Comparison of ENCODE assay signal across 8 mouse cellular contexts in the genomic region with DNA sequence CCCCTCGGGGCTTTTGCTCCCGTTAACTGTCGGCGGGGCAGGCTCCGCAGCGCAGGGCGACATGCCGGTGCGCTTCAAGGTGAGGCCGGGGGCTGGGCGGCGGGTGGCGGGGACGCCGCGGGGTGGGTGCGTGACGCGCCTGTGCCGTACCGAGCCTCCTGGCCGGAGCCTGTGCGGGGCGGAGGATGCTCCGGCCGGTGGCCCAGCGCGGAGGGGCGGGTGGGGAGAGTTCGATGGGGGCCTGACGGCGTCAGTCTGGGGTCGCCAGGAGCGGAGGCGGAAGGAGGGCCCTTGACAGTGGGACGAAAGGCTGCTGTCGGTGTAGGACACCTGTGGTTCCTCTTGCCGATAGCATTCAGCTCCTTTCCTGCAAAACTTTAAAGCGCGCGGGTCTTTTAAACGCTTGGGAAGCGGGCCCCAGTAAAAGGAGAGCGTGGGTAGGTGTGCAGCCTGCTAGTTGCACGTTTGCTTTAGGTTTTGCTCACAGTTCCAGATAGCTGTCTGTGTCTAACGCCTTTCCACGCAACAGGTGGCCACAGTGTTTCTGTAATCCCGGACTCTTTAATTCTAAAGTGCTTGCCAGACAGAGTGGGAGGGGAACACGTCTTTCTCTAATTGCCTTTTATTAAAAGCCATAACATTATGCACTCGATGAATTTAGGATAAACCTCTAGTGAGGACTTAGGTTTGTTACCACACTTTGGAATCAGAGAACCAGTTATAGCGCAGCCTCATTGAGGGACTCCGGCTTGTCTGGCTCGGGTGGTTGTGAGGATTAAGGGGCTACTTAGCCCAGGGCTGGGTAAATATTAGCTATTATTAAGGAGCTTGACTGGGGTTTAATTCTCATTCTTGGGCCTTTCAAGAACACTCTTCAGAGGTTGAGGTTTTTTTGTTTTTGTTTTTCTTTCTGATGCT. TPM values are rescaled to one million over a fixed set of nuclear protein-coding genes. Genes with fewer than 3 reads are reported as not detected.
A peak's percentile ranks its signal among the peaks of the same experiment; 100 is the strongest.
DNase-seq lines count a peak whose midpoint lies in the region; ATAC-seq lines count a peak whose summit lies in the region.

No protein-coding gene starts in this region.

- whole genome bisulfite sequencing in forebrain, embryonic 11.5 days = 1% methylated on average over 53 of the region's 53 CpGs
- WGBS in midbrain, embryonic 14.5 days = under 1% methylated on average over 52 of the region's 53 CpGs

- no peaks in the 10 kb centered on the region; the same call in 1 of the 2 replicates for H3K4me1 ChIP-seq in forebrain, embryonic 11.5 days (replicated peaks; ENCODE audit: control insufficient read depth, insufficient read depth, low read length)
- H3K4me1 ChIP-seq in midbrain, embryonic 14.5 days (ENCODE audit: control insufficient read depth, insufficient read depth, low read length) = peaks cover 12% of the 10 kb centered on the region

- no peaks in the 10 kb centered on the region; the same call in 1 of the 2 replicates for H3K36me3 ChIP-seq in forebrain, embryonic 11.5 days (ENCODE audit: control insufficient read depth, insufficient read depth, low read length)
- peaks cover 7% of the 10 kb centered on the region; the same call in 1 of the 2 replicates for H3K36me3 ChIP-seq in midbrain, embryonic 14.5 days (ENCODE audit: control insufficient read depth, insufficient read depth, low read length)

- peak overlapping the region; percentile 12; the same call in 1 of the 2 replicates for H3K27ac ChIP-seq in forebrain, embryonic 11.5 days (ENCODE audit: low read depth, low read length)
- H3K27ac ChIP-seq in midbrain, embryonic 14.5 days (replicated peaks; ENCODE audit: low read depth, low read length) = peak overlapping the region; percentile 42; the same call in 1 of the 2 replicates

- peak overlapping the region; percentile 62 for H3K4me2 ChIP-seq in forebrain, embryonic 11.5 days (ENCODE audit: low read depth, low read length, severe bottlenecking)
- peak overlapping the region; percentile 73 for H3K4me2 ChIP-seq in midbrain, embryonic 14.5 days (ENCODE audit: low read length)

- H3K27me3 ChIP-seq in forebrain, embryonic 11.5 days (ENCODE audit: control insufficient read depth, insufficient read depth, low read length) = no peaks in the 10 kb centered on the region
- H3K27me3 ChIP-seq in midbrain, embryonic 14.5 days (ENCODE audit: control insufficient read depth, insufficient read depth, low read length) = no peaks in the 10 kb centered on the region

- no peaks in the 10 kb centered on the region for H3K9me3 ChIP-seq in forebrain, embryonic 11.5 days (ENCODE audit: control insufficient read depth, low read length)
- H3K9me3 ChIP-seq in midbrain, embryonic 14.5 days (ENCODE audit: control insufficient read depth, low read length) = no peaks in the 10 kb centered on the region

- peak overlapping the region; percentile 70 for H3K9ac ChIP-seq in forebrain, embryonic 11.5 days (ENCODE audit: low read length)
- H3K9ac ChIP-seq in midbrain, embryonic 14.5 days (replicated peaks; ENCODE audit: low read length) = peak overlapping the region; percentile 64

- DNase-seq in embryo, embryonic 10.5 days (ENCODE audit: low spot score) = peak; percentile 33
- DNase-seq in embryo, embryonic 11 days = no peak
- peak; percentile 31 for DNase-seq in 3T3-L1 (ENCODE audit: low read depth, low spot score)
- no peak for DNase-seq in forebrain, embryonic 11.5 days (ENCODE audit: low spot score)
- peak; percentile 49 for DNase-seq in layer of hippocampus, adult 9-11 months
- peak; percentile 57 for DNase-seq in midbrain, embryonic 14.5 days
- no peak for DNase-seq in Muller cell, postnatal 12 days (ENCODE audit: inconsistent ontology term)
- no peak for DNase-seq in yolk sac, embryonic 10.5 days (ENCODE audit: low spot score)

- ATAC-seq in forebrain, embryonic 11.5 days (replicated peaks; ENCODE audit: low FRiP score) = peak; percentile 80; the same call in 1 of the 2 replicates
- ATAC-seq in midbrain, embryonic 14.5 days (ENCODE audit: low FRiP score, low TSS enrichment) = peak; percentile 73

- H3K4me3 ChIP-seq in forebrain, embryonic 11.5 days (ENCODE audit: low read depth, low read length) = peak overlapping the region; percentile 80
- H3K4me3 ChIP-seq in midbrain, embryonic 14.5 days (replicated peaks; ENCODE audit: low read depth, low read length) = peak overlapping the region; percentile 86

RNA-seq across cellular contexts. Expression of a gene that starts 0.5 kb away (rescaled TPM):
- 61.8 and 67.1 TPM in 2 replicates for polyA plus RNA-seq in forebrain, embryonic 11.5 days (2014; fragmentation: Nextera tagmentation; extraction: Ambion mirVana)
- 29.6 and 32.3 TPM in 2 replicates for polyA plus RNA-seq in midbrain, embryonic 14.5 days (2014; fragmentation: Nextera tagmentation; extraction: Ambion mirVana)

Comparison
In these comparisons a context has a peak if more than half of its experiments do, and no peak if none do; other contexts are left out.
1. DNase-seq: peak in embryo, embryonic 10.5 days (single experiment), 3T3-L1 (single experiment), layer of hippocampus, adult 9-11 months (single experiment) and midbrain, embryonic 14.5 days (single experiment); none in embryo, embryonic 11 days (single experiment), forebrain, embryonic 11.5 days (single experiment), Muller cell, postnatal 12 days (single experiment) and yolk sac, embryonic 10.5 days (single experiment).